Mouse (Mus musculus) 3T3-L1 (cell line): ENCODE data around the gene Tns1.
"Not testable (repeated sequence)": the region's sequence is repeated elsewhere in the genome, so short reads cannot be mapped to it uniquely, and the experiment has no call there.

ENCODE experiments used
- DNase-seq: peaks from one replicate; pipeline ENCODE4 v3.0.0-alpha.2; 2015; ENCODE audit warnings: low read depth, low spot score

Gene Tns1

GRCm38 (mm10) chr1:74124021-74124981 is at the start of gene Tns1:
Gene Tns1 (minus strand): TSS chr1:74124449.
- DNase-seq = no peak

DNA sequence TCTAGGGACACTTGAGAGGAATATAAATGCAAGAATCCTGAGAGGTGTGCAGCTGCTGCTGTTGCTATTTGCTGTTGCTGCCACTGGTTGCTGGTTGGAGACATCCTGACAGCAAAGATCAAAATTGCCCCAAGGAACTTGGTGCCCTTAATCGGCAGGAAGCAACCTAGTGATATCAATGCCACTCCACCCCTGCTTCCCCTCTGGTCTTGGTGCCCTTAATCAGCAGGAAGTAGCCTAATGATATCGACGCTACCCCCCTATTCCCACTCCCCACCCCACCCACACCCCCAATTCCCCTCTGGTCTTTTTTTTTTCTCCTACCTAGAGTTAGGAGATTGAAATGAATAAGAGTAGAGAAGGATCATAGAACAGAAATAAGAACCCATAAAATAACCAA is 48.5 kb upstream of the Tns1 start:
- no peak for DNase-seq

- DNase-seq = no peak
Measured at GRCm38 (mm10) chr1:74169721-74170120, 45.5 kb upstream of the Tns1 start.

DNA sequence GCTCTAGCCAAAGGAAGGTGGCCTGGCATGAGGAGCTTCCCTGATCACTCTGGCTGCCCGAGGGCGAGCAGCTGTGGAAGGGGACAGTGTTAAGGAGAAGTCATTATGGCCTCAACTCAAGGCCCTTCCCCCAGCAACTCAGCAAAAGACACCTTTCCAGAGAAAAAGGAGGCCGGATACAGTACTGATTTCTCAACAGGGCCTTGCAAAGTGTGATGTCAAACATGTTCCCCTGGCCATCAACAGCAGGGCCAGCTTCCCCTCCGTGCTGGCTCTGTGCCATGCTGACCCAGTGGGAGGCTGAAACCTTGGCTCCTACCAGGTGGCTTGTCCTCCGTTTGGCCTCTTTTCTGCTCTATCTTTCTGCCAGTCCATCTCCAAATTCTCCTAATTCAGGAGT is 42.9 kb upstream of the Tns1 start:
- DNase-seq = no peak

- DNase-seq = no peak
Measured at GRCm38 (mm10) chr1:74160036-74160435, 35.8 kb upstream of the Tns1 start.

DNA sequence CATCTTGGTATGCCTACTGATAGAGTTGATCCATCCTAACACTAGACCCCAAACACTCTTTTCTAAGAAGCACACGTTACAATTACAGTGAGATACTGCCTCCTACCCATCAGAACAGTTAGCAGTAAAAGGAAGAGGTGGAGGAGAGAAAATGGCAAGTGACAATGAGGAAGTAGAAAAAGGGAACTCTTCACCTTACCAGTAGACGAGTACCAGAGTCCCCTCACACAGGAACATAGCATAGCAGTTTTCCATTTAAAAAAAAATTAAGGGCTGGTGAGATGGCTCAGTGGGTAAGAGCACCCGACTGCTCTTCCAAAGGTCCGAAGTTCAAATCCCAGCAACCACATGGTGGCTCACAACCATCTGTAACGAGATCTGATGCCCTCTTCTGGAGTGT is 35.4 kb upstream of the Tns1 start:
- DNase-seq = not testable (repeated sequence)

DNA sequence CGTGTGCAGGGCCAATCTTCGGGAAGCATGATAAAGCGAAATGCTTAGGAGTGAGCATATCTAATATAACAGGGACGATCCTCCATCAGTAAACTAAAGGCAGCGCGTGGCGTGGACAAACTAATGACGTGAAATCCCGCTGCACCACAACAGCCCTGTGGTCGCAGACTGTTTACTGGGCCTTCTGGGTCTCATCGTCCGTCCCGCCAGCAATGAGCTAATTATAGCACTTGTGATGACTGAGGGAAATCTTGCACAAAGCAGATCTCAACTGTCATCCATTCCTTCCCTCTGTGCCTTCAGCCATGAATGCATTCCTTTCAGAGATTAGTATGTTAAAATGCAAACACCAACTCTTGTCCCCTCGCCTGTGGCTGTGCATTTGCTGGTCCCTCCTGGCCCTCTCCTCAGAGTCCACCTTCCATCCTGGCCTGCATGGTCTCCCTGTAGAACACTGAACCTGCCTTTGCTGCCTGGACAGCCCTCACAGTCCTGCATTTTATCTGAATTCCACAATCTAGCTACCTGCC is 32.2 kb upstream of the Tns1 start:
- no peak for DNase-seq

DNA sequence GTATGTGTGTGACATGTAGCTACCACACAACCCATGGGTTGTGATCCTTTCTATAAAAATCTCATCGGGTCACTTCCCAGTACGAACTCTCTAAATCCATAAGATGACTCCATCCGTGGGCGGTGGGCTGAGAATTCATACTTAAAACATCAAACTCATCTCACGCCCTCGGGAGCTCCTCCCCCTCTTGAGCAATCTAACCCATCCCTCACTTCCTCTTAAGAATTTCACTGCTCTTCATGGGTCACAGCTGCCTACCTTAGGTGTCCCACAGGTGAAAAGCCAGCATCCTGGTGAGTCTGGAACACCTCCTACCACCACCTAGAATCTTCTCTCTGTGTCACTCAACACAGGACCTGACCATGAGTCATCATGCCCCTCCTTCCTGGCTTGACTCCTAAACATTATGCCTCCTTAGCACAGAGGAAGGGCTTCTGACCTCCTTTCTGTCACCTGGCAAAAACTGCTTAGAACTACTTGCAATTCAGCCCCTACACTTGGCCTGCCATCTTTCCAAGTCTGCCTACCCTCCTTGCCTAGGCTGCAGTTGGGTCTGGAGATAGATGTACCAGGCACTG is 31.3 kb upstream of the Tns1 start:
- peak; percentile 56 for DNase-seq

DNA sequence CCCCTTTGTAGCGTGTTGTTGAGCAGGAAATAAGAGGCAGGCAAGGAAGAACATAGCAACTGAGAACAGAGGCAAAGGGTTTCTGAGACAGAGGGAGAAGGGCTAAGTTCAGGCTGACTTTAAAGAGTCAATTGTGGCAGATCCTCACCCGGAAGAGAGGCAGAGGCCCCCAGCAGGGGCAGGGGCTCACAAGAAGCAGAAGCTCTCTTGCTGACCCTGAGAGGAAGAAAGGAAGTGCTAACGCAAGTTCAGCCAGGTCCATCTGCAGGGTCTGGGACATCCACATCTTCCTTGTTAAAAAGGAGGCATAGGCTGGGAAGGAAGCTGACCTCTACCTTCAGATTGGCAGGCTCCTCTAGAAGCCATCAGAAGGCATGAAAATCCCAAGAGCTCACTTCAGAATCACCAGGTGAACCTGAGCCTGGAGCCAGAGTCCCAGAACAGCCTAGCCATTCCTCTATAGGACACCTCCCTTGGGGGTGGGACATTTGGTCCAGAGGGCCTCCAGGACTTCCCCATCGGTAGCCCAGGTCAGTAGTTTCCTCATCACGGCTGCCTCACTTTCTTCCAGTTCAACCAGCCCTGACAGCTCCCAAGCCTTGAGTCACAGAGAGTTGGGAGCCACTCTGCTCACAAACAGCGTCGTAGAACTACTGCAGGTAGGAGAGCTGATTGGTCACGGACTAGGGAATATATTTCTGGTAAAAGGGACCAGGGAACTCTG is 29.4 kb upstream of the Tns1 start, which contains the start of gene Cxcr2:
Gene Cxcr2 (plus strand): TSS at position 529 of the 724 bp plus-strand sequence.
- no peak for DNase-seq

- DNase-seq = no peak
Measured at GRCm38 (mm10) chr1:74151091-74151490, 26.8 kb upstream of the Tns1 start.

GRCm38 (mm10) chr1:74150101-74150500 is 25.9 kb upstream of the Tns1 start:
- DNase-seq = no peak

GRCm38 (mm10) chr1:74149106-74149885 is 25.0 kb upstream of the Tns1 start:
- peak; percentile 49 for DNase-seq

GRCm38 (mm10) chr1:74141781-74142180 is 17.5 kb upstream of the Tns1 start:
- DNase-seq = no peak

- DNase-seq = no peak
Measured at GRCm38 (mm10) chr1:74139415-74139814, 15.2 kb upstream of the Tns1 start.

DNA sequence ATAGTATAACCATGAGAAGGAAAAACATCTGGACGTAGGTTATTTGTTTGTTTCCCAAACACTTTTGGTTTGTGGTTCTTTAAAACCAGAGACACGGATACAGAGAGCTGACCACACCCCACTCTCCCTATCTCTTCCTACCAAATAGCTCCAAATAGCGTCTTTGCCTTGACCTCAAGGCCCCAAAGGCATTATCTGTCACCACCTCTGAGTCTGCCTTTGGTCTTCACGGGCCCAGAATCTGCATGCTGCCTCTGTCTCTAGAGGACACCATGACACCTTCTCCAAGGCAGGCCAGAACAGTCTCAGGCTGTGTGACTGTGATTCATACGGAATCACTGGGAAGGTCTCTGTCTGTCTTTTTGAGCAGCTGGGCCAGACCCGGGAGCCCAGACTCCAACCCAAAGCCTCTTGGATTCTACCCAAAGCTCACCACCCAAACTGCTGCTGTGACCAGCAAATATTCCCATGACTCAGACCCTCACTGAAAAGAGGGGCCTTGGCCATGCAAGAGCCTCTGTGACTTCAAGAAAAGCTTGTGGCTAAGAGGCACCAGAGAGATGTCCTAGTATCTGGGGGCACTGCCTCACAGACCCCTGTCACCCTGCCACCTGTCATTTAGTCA is 11.2 kb upstream of the Tns1 start:
- peak; percentile 48 for DNase-seq

DNA sequence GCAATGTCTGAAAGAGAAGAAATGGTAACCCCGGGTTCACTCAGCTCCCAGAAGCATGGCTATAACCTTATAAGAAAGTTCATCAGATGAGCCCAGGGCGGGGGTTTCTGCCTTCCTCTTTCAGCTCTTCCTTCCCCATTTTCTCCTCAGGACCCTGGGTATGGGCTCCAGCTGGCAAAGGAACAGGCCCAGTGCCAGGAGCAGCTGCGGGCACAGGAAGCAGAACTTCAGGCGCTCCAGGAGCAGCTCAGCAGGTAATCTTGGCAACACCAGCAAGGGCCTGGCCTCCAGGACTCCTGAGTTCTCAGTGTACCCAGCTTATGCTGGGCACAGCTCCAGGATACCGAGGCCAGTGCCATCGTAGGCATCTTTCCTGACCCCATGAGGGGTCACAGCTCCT is 9.7 kb upstream of the Tns1 start:
- no peak for DNase-seq

DNA sequence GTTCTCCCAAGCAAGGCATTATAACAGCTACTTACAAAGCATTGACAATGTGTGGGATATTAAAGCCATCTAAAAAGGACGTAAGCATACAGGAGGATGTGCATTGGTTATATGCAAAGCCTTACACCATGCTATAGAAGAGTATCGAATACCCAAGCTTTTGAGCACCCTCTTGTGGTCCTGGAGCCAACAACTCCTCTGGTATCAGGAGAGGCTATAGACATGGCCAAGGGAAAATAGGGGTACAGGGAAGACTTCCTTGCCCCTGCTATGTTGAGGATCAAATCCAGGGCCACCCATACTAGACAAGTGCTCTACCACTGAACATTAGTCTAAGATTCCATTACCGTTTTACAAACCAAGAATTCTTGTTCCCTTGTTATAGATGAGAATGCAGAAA is 7.8 kb upstream of the Tns1 start:
- DNase-seq = peak; percentile 47

DNA sequence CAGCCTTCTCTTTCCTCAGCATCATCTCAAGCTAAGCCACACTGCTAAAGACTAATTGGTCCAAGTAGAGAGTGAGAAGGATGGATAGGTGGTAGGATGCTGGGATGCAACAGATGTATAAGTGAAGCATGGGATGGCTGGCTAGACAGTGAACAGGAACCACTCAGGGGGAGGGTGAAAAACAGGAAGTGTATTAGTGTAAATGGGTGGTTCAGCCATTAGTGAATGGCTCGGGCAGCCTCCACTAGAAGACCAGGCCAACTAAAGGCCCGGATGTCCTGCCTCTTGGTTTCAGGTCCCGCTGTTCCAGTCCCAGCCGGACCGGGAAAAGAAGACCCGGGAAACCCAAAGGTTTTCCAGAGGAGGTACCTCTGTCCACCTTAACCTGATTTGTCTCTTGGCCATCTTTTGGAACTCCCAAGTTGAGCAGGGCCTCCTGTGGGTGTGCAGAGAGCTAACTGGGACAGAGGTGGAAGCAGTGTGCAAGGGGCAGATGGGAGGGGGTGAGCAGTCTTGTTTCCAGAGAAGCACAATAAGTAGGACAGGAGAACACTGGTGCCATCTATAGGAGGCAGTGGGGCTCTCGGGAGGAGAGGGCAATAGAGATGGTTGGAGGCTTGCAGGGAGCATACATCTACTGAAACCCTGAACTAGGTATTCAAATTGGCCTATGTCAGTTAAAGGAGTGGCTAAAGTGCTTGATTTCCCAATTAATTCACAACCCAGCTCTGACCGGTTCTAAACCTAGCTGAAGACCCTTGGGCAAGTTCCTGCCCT is 6.8 kb upstream of the Tns1 start:
- DNase-seq = no peak

DNA sequence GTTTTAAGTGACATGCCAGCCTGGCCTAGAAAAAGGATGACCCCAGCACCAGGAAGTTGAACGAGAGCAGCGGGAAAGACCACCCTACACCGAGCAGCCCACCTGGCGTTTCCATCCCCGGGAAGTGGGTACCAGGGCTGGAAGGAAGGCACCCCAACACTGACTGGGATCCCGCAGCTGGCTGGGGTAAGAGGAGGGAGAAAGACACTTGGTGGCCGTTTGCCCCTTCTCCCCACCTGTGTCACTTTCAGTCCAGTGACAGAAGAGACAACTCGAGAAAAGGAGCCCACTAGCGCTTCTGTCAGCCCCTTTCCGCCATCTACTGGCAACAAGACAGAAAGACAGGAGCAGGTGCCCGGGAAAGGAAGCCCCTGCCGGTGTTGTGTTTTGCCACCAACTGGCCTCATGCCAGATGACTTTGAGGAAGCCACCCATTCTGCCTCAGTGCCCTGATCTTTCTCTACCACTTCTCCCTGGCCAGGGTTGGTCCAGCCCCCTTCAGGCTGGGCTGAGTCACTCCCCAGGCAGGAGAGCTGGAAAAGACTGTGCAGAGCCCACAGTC is 823 bp upstream of the Tns1 start, which contains the start of gene Rufy4:
Gene Rufy4 (plus strand): TSS at position 551 of the 562 bp plus-strand sequence.
- peak; percentile 66 for DNase-seq

DNA sequence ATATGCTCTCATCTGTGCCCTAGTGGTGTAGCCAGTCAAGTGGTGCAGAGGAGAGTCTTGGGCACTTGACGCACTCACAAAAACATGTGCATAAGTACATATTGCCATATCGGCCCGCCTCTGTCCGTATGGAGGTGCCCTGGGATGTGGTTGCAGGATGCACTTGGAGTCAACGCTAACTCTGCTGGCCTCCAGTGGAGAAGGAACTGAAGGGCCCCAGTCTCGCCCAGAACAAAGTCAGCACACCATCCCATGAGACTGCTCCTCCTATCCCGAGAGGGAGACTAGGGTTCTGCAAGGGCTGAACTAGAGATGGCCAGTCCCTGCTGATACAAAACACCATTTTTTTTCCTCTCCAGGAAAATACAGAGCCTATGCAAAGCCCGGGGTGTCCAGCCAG is 1.0 kb downstream of the Tns1 start:
- no peak for DNase-seq
